Mouse (Mus musculus) E14TG2a.4 (cell line): ENCODE measurements around the gene Col25a1.

ENCODE experiments used
- CTCF ChIP-seq: conservative IDR thresholded peaks from 2 replicates; pipeline ENCODE4 v1.5.1; 2014; ENCODE audit warnings: low read length
- NANOG ChIP-seq: IDR thresholded peaks from 2 replicates; pipeline ENCODE4 v1.6.1; 2014; ENCODE audit warnings: borderline replicate concordance, low read length, mixed read lengths
- POU5F1 ChIP-seq: IDR thresholded peaks from 2 replicates; pipeline ENCODE4 v1.6.1; 2014; ENCODE audit warnings: low read length, borderline replicate concordance

DNA sequence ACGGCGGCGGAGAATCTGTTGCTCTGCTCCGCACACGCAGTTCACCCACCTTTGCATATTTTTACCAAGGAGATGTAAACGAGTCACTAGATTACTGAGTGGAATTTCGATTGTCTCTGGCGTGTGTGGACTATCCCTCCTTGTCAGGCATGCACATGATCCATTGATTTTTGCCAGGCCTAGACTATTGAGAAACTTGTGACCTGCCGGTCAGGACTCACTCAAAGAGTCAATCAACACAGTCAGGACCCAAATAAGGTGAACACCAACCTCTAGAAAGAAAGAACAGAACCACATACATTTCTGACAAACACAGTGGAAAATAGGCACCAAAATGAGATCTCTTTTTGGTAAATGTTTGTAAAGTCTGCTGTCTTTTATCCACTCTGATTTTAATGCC, 483.1 kb downstream of the Col25a1 start:
- TF ChIP-seq CTCF (no peak), NANOG (no peak), POU5F1 (no peak)
